ENCODE assay signal across 9 mouse cellular contexts in the genomic region with DNA sequence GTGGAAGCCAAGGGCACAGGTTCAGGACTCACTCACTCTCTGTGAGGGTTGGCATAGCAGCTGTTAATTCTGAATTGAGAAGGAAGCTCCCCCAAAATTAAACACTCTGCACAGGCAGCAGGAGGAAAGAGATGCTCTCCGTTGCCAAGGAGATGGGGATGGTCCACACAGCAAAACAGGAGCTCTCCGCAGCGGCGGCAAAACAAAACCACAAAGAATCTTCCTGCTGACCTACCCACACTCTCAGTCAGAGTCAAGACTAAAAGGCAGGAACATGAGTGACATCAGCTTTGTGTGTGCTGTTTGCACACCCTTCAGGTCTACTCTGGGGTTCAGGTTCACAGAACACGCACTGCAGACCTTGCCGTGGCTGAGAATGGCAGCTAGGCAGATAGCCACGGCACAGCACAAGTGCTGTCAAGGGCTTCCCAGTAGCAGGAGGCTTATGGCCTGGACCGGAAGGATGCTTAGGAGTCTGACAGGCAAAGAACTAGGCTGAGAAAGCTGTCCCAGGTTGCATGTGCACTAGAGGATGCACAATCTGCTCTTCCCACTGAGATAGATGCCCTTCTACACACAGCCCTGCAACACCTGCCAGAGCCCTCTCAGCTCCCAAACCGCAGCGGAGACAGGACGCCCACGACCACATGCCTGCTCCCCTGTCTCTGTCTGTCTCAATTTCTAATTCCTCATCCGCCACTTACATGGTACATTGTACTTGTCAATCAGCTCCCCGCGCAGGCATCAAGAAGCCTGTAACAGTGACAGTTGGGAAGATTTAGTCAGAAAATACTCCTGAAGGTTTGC. TPM values are rescaled to one million over a fixed set of nuclear protein-coding genes. Genes with fewer than 3 reads are reported as not detected.
A peak's percentile ranks its signal among the peaks of the same experiment; 100 is the strongest.
DNase-seq lines count a peak whose midpoint lies in the region; ATAC-seq and TF ChIP-seq lines count a peak whose summit lies in the region.
"Had no signal": no experiment of that assay in that cellular context is flagged by ENCODE, and none has a peak within 500 bp of the region (broad histone marks: within the 10 kb centered on the region; RNA-seq: fewer than 3 reads in every experiment).

No protein-coding gene starts in this region.

- no peak for ATAC-seq in neural tube, embryonic 13.5 days (ENCODE audit: low read depth)
- ATAC-seq in hindbrain, embryonic 16.5 days: peak; percentile 22; the same call in 1 of the 2 replicates
- peak; percentile 21; the same call in 1 of the 2 replicates for ATAC-seq in midbrain, postnatal 0 days (ENCODE audit: low FRiP score)

- no peak for DNase-seq in neural tube, embryonic 10.5 days (ENCODE audit: extremely low spot score, low spot score)
- peak; percentile 42 for DNase-seq in midbrain, postnatal 0 days (ENCODE audit: low spot score)
- DNase-seq in thymus, postnatal 4 days: peak; percentile 68
- no peak for DNase-seq in cerebellum, adult 11 months
- no peak for DNase-seq in ovary, adult 18-20 months (ENCODE audit: low spot score)
- DNase-seq in limb, embryonic 10.5 days (ENCODE audit: low spot score): no peak

- no peak for TF ChIP-seq CTCF in midbrain, postnatal 0 days (IDR thresholded peaks at IDR 0.05)

- 0 out of 2 replicates have a peak overlapping the region, but pooled peaks have one; percentile 4 for H3K27ac ChIP-seq in neural tube, embryonic 13.5 days (replicated peaks)
- peak overlapping the region; percentile 60 for H3K27ac ChIP-seq in hindbrain, embryonic 16.5 days (ENCODE audit: low read depth, low read length)
- peak overlapping the region; percentile 75 for H3K27ac ChIP-seq in midbrain, postnatal 0 days (ENCODE audit: low read depth, low read length)
- H3K27ac ChIP-seq in limb, embryonic 10.5 days: no peak overlapping the region
- H3K27ac ChIP-seq: kidney, embryonic 15.5 days had no signal

- H3K9ac ChIP-seq in neural tube, embryonic 13.5 days: no peak overlapping the region
- H3K9ac ChIP-seq in hindbrain, embryonic 16.5 days (ENCODE audit: low read depth, low read length): peak overlapping the region; percentile 43
- H3K9ac ChIP-seq in midbrain, postnatal 0 days (replicated peaks; ENCODE audit: low read length, poor library complexity, severe bottlenecking): peak overlapping the region; percentile 39; the same call in 1 of the 2 replicates
- H3K9ac ChIP-seq: kidney, embryonic 15.5 days had no signal

- peaks cover 75% of the 10 kb centered on the region for H3K4me1 ChIP-seq in neural tube, embryonic 13.5 days (replicated peaks)
- H3K4me1 ChIP-seq in hindbrain, embryonic 16.5 days (ENCODE audit: control insufficient read depth, insufficient read depth, low read depth, low read length): peaks cover 35% of the 10 kb centered on the region
- peaks cover 31% of the 10 kb centered on the region for H3K4me1 ChIP-seq in midbrain, postnatal 0 days (ENCODE audit: insufficient read depth, low read length)
- H3K4me1 ChIP-seq in limb, embryonic 10.5 days: peaks cover 65% of the 10 kb centered on the region

- H3K27me3 ChIP-seq in neural tube, embryonic 13.5 days: peaks cover 4% of the 10 kb centered on the region; the same call in 1 of the 2 replicates
- H3K27me3 ChIP-seq in hindbrain, embryonic 16.5 days (replicated peaks; ENCODE audit: control insufficient read depth, insufficient read depth, low read length): no peaks in the 10 kb centered on the region
- H3K27me3 ChIP-seq in midbrain, postnatal 0 days (ENCODE audit: insufficient read depth, low read length): no peaks in the 10 kb centered on the region
- peaks cover 67% of the 10 kb centered on the region for H3K27me3 ChIP-seq in limb, embryonic 10.5 days (ENCODE audit: low read depth, poor library complexity, severe bottlenecking)
- H3K27me3 ChIP-seq: kidney, embryonic 15.5 days had no signal

- no peak overlapping the region for H3K4me3 ChIP-seq in neural tube, embryonic 13.5 days
- no peak overlapping the region for H3K4me3 ChIP-seq in hindbrain, embryonic 16.5 days (ENCODE audit: low read length)
- H3K4me3 ChIP-seq in midbrain, postnatal 0 days (ENCODE audit: low read depth, low read length): no peak overlapping the region
- H3K4me3 ChIP-seq in limb, embryonic 10.5 days: no peak overlapping the region
- H3K4me3 ChIP-seq: kidney, embryonic 15.5 days had no signal

- H3K4me2 ChIP-seq in neural tube, embryonic 13.5 days: no peak overlapping the region
- peak overlapping the region; percentile 33 for H3K4me2 ChIP-seq in hindbrain, embryonic 16.5 days (ENCODE audit: low read length)
- H3K4me2 ChIP-seq in midbrain, postnatal 0 days (ENCODE audit: low read depth, low read length, poor library complexity, severe bottlenecking): peak overlapping the region; percentile 29; the same call in 1 of the 2 replicates
- H3K4me2 ChIP-seq: kidney, embryonic 15.5 days had no signal

- H3K9me3 ChIP-seq in neural tube, embryonic 13.5 days: no peaks in the 10 kb centered on the region
- H3K9me3 ChIP-seq in hindbrain, embryonic 16.5 days (ENCODE audit: control insufficient read depth, low read length): no peaks in the 10 kb centered on the region
- H3K9me3 ChIP-seq in midbrain, postnatal 0 days (ENCODE audit: low read length): no peaks in the 10 kb centered on the region
- no peaks in the 10 kb centered on the region for H3K9me3 ChIP-seq in limb, embryonic 10.5 days (replicated peaks)
- H3K9me3 ChIP-seq: kidney, embryonic 15.5 days had no signal

- 65% methylated on average over 15 of the region's 15 CpGs for WGBS in neural tube, embryonic 13.5 days
- WGBS in hindbrain, embryonic 16.5 days: 34% methylated on average over 15 of the region's 15 CpGs
- WGBS in midbrain, postnatal 0 days: 22% methylated on average over 15 of the region's 15 CpGs
- WGBS in limb, embryonic 10.5 days: 91% methylated on average over 15 of the region's 15 CpGs

- no peaks in the 10 kb centered on the region for H3K36me3 ChIP-seq in neural tube, embryonic 13.5 days
- no peaks in the 10 kb centered on the region for H3K36me3 ChIP-seq in hindbrain, embryonic 16.5 days (ENCODE audit: control insufficient read depth, insufficient read depth, low read length)
- H3K36me3 ChIP-seq in midbrain, postnatal 0 days (ENCODE audit: insufficient read depth, low read length): no peaks in the 10 kb centered on the region
- H3K36me3 ChIP-seq in limb, embryonic 10.5 days: no peaks in the 10 kb centered on the region

RNA-seq across cellular contexts. Expression of a gene that starts 40.3 kb away (rescaled TPM):
- polyA plus RNA-seq in neural tube, embryonic 13.5 days (2015; fragmentation: Nextera tagmentation; extraction: Ambion mirVana): 11.0 and 11.8 TPM in 2 replicates
- 9.0 and 10.9 TPM in 2 replicates for polyA plus RNA-seq in hindbrain, embryonic 16.5 days (2015; fragmentation: Nextera tagmentation; extraction: Ambion mirVana)
- 24.8 and 25.2 TPM in 2 replicates for total RNA-seq in midbrain, postnatal 0 days (2014; rRNA removed)
- 12.0 and 12.6 TPM in 2 replicates for polyA plus RNA-seq in midbrain, postnatal 0 days (2015; fragmentation: Nextera tagmentation; extraction: Ambion mirVana)
- 4.9 and 5.1 TPM in 2 replicates for polyA plus RNA-seq in limb, embryonic 10.5 days (2016; fragmentation: Nextera tagmentation; extraction: Ambion mirVana)

Comparison
In these comparisons a context has a peak if more than half of its experiments do, and no peak if none do; other contexts are left out.
1. DNase-seq: peak in midbrain, postnatal 0 days (single experiment) and thymus, postnatal 4 days (single experiment); none in neural tube, embryonic 10.5 days (single experiment), cerebellum, adult 11 months (single experiment), ovary, adult 18-20 months (single experiment) and limb, embryonic 10.5 days (single experiment).